Mouse (Mus musculus): ENCODE data around the gene Vkorc1l1. TPM values are rescaled to one million over a fixed set of nuclear protein-coding genes. Genes with fewer than 3 reads are reported as not detected.
A peak's percentile ranks its signal among the peaks of the same experiment; 100 is the strongest.
"Not testable (repeated sequence)": the region's sequence is repeated elsewhere in the genome, so short reads cannot be mapped to it uniquely, and the experiment has no call there.

Vkorc1l1 gene
- polyA plus RNA-seq (2016; fragmentation: Nextera tagmentation; extraction: Ambion mirVana): 30.9 and 35.5 TPM in 2 replicates

- Histone ChIP-seq H3K27me3 (ENCODE audit: low read depth, poor library complexity, severe bottlenecking) (peaks cover 20% of the 10 kb centered on the region), H3K4me3 (peak within 1 kb of the TSS; percentile 94), H3K4me1 (peaks cover 22% of the 10 kb centered on the region), H3K36me3 (peaks cover 12% of the 10 kb centered on the region), H3K9me3 (replicated peaks) (no peaks in the 10 kb centered on the region), H3K27ac (replicated peaks) (peak within 1 kb of the TSS; percentile 92)
- 2% methylated on average over 59 of the region's 59 CpGs for WGBS
- DNase-seq (ENCODE audit: low spot score): peak; percentile 99
Observed at GRCm38 (mm10) chr5:129941495-129942045, at the start of gene Vkorc1l1. Gene Vkorc1l1, plus strand, starts transcription at chr5:129941970.

- Histone ChIP-seq H3K4me3 (peak within 1 kb of the TSS; percentile 61), H3K4me1 (peaks cover 15% of the 10 kb centered on the region), H3K9me3 (replicated peaks) (no peaks in the 10 kb centered on the region), H3K36me3 (no peaks in the 10 kb centered on the region), H3K27ac (replicated peaks) (peak within 1 kb of the TSS; percentile 46), H3K27me3 (ENCODE audit: low read depth, poor library complexity, severe bottlenecking) (no peaks in the 10 kb centered on the region)
- DNase-seq (ENCODE audit: low spot score): peak; percentile 89
- WGBS: 3% methylated on average over 44 of the region's 44 CpGs
Observed at GRCm38 (mm10) chr5:129895198-129896088, 46.3 kb upstream of the Vkorc1l1 start, which contains the start of gene Zbed5. Gene Zbed5, plus strand, starts transcription at chr5:129895723.

GRCm38 (mm10) chr5:129898449-129898848 lies 43.3 kb upstream of the Vkorc1l1 start, which contains the start of gene Phkg1:
Gene Phkg1, minus strand, starts transcription at chr5:129898549.
- no peak for DNase-seq (ENCODE audit: low spot score)
- Histone ChIP-seq H3K36me3 (peaks cover 8% of the 10 kb centered on the region; the same call in 1 of the 2 replicates), H3K4me1 (peaks cover 15% of the 10 kb centered on the region), H3K27me3 (ENCODE audit: low read depth, poor library complexity, severe bottlenecking) (no peaks in the 10 kb centered on the region), H3K27ac (replicated peaks) (no peak within 1 kb of the TSS), H3K9me3 (replicated peaks) (no peaks in the 10 kb centered on the region), H3K4me3 (no peak within 1 kb of the TSS)
- WGBS: 98% methylated on average over 1 of the region's 1 CpGs

GRCm38 (mm10) chr5:129907775-129908174 lies 34.0 kb upstream of the Vkorc1l1 start:
- Histone ChIP-seq H3K27me3 (ENCODE audit: low read depth, poor library complexity, severe bottlenecking) (peaks cover 12% of the 10 kb centered on the region), H3K27ac (replicated peaks) (peak overlapping the region; percentile 93), H3K4me3 (peak overlapping the region; percentile 79), H3K4me1 (peaks cover 17% of the 10 kb centered on the region), H3K9me3 (replicated peaks) (no peaks in the 10 kb centered on the region), H3K36me3 (no peaks in the 10 kb centered on the region)
- 31% methylated on average over 4 of the region's 4 CpGs for WGBS
- no peak for DNase-seq (ENCODE audit: low spot score)

GRCm38 (mm10) chr5:129908242-129908965 lies 33.4 kb upstream of the Vkorc1l1 start, which contains the start of gene Nupr1l:
Gene Nupr1l, plus strand, starts transcription at chr5:129908540.
- Histone ChIP-seq H3K9me3 (replicated peaks) (no peaks in the 10 kb centered on the region), H3K4me3 (peak within 1 kb of the TSS; percentile 79), H3K27ac (replicated peaks) (peak within 1 kb of the TSS; percentile 93), H3K4me1 (peaks cover 17% of the 10 kb centered on the region), H3K36me3 (no peaks in the 10 kb centered on the region), H3K27me3 (ENCODE audit: low read depth, poor library complexity, severe bottlenecking) (peaks cover 12% of the 10 kb centered on the region)
- DNase-seq (ENCODE audit: low spot score): peak; percentile 97
- under 1% methylated on average over 63 of the region's 63 CpGs for WGBS

- Histone ChIP-seq H3K27me3 (ENCODE audit: low read depth, poor library complexity, severe bottlenecking) (peaks cover 12% of the 10 kb centered on the region), H3K4me1 (peaks cover 17% of the 10 kb centered on the region), H3K36me3 (no peaks in the 10 kb centered on the region), H3K9me3 (replicated peaks) (no peaks in the 10 kb centered on the region), H3K27ac (replicated peaks) (peak overlapping the region; percentile 93), H3K4me3 (peak overlapping the region; percentile 79)
- WGBS: 72% methylated on average over 9 of the region's 9 CpGs
- DNase-seq (ENCODE audit: low spot score): no peak
Observed at GRCm38 (mm10) chr5:129909147-129909546, 32.6 kb upstream of the Vkorc1l1 start.

GRCm38 (mm10) chr5:129909591-129909990 lies 32.2 kb upstream of the Vkorc1l1 start:
- H3K4me1 ChIP-seq: peaks cover 17% of the 10 kb centered on the region
- DNase-seq (ENCODE audit: low spot score): no peak
- 82% methylated on average over 7 of the region's 7 CpGs for WGBS
- no peaks in the 10 kb centered on the region for H3K9me3 ChIP-seq (replicated peaks)
- peaks cover 12% of the 10 kb centered on the region for H3K27me3 ChIP-seq (ENCODE audit: low read depth, poor library complexity, severe bottlenecking)
- no peak overlapping the region for H3K27ac ChIP-seq (replicated peaks)
- no peaks in the 10 kb centered on the region for H3K36me3 ChIP-seq
- no peak overlapping the region for H3K4me3 ChIP-seq

GRCm38 (mm10) chr5:129914024-129914423 lies 27.7 kb upstream of the Vkorc1l1 start:
- peak; percentile 40 for DNase-seq (ENCODE audit: low spot score)

GRCm38 (mm10) chr5:129915491-129915890 lies 26.3 kb upstream of the Vkorc1l1 start:
- not testable (repeated sequence) for H3K4me1 ChIP-seq; H3K9me3 ChIP-seq (replicated peaks); H3K27me3 ChIP-seq (ENCODE audit: low read depth, poor library complexity, severe bottlenecking); DNase-seq (ENCODE audit: low spot score); H3K27ac ChIP-seq (replicated peaks); H3K36me3 ChIP-seq; H3K4me3 ChIP-seq
- 87% methylated on average over 11 of the region's 11 CpGs for WGBS

More at GRCm38 (mm10) chr5:129914024-129914423, 27.7 kb upstream of the Vkorc1l1 start:
- H3K4me3 ChIP-seq: no peak overlapping the region
- no peak overlapping the region for H3K27ac ChIP-seq (replicated peaks)
- H3K9me3 ChIP-seq (replicated peaks): no peaks in the 10 kb centered on the region
- H3K27me3 ChIP-seq (ENCODE audit: low read depth, poor library complexity, severe bottlenecking): peaks cover 12% of the 10 kb centered on the region
- WGBS: 29% methylated on average over 2 of the region's 2 CpGs
- H3K4me1 ChIP-seq: peaks cover 4% of the 10 kb centered on the region
- no peaks in the 10 kb centered on the region for H3K36me3 ChIP-seq

- H3K27me3 ChIP-seq (ENCODE audit: low read depth, poor library complexity, severe bottlenecking): no peaks in the 10 kb centered on the region
- H3K9me3 ChIP-seq (replicated peaks): no peaks in the 10 kb centered on the region
- H3K4me1 ChIP-seq: no peaks in the 10 kb centered on the region
- no peak overlapping the region for H3K27ac ChIP-seq (replicated peaks)
- 90% methylated on average over 24 of the region's 24 CpGs for WGBS
- no peak overlapping the region for H3K4me3 ChIP-seq
- no peaks in the 10 kb centered on the region for H3K36me3 ChIP-seq
- DNase-seq (ENCODE audit: low spot score): no peak
Observed at GRCm38 (mm10) chr5:129918065-129918651, 23.6 kb upstream of the Vkorc1l1 start.

GRCm38 (mm10) chr5:129918752-129919151 lies 23.0 kb upstream of the Vkorc1l1 start:
- 87% methylated on average over 9 of the region's 9 CpGs for WGBS
- Histone ChIP-seq H3K9me3 (replicated peaks) (no peaks in the 10 kb centered on the region), H3K27ac (replicated peaks) (no peak overlapping the region), H3K4me3 (no peak overlapping the region), H3K27me3 (ENCODE audit: low read depth, poor library complexity, severe bottlenecking) (no peaks in the 10 kb centered on the region), H3K4me1 (no peaks in the 10 kb centered on the region), H3K36me3 (no peaks in the 10 kb centered on the region)
- DNase-seq (ENCODE audit: low spot score): no peak

- Histone ChIP-seq H3K4me1 (no peaks in the 10 kb centered on the region), H3K27ac (replicated peaks) (no peak overlapping the region), H3K9me3 (replicated peaks) (no peaks in the 10 kb centered on the region), H3K4me3 (no peak overlapping the region), H3K36me3 (no peaks in the 10 kb centered on the region), H3K27me3 (ENCODE audit: low read depth, poor library complexity, severe bottlenecking) (no peaks in the 10 kb centered on the region)
- WGBS: 70% methylated on average over 8 of the region's 8 CpGs
- no peak for DNase-seq (ENCODE audit: low spot score)
Observed at GRCm38 (mm10) chr5:129919320-129919719, 22.4 kb upstream of the Vkorc1l1 start.

All from midbrain, embryonic 10.5 days (tissue).